ENCODE assay signal across 6 mouse cellular contexts in the genomic region with DNA sequence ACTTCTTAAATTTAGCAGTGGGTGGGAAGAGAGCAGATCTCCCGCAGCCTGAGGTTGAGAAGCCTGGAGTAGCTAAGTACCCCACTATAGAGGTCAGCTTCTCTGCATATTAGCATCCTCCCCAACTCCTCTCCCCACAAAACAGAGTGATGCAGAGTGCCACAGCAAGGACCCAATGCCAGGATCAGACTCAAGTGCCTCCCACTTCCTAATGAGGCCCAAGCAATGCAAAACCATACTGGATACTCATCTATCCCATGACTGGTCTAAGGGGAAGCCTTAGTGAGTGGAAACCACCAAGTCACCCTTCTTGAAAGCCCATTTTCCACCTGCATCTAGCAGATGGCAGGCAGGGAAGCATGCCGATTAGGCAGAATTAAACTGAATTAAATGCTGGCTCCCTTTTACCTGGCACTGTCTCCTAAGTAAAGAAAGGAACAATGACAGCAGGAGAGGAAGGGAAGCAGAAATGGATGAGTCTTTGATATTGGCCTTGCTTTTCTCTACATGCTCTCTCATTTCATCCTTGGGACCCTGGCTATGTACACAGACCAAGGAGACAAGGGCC.
"Had no signal": no experiment of that assay in that cellular context is flagged by ENCODE, and none has a peak within 500 bp of the region (broad histone marks: within the 10 kb centered on the region; RNA-seq: fewer than 3 reads in every experiment).

No protein-coding gene starts in this region.

- ATAC-seq: lung, postnatal 0 days; midbrain, embryonic 13.5 days had no signal

- DNase-seq: lung, adult 2 months; lung, postnatal 36 days; right cerebral cortex, adult 18-20 months; right cerebral cortex, postnatal 25 days had no signal
